Mouse (Mus musculus) liver, embryonic 16.5 days (tissue): ENCODE results near the gene Kbtbd4. TPM values are rescaled to one million over a fixed set of nuclear protein-coding genes. Genes with fewer than 3 reads are reported as not detected.
A peak's percentile ranks its signal among the peaks of the same experiment; 100 is the strongest.

Experiments used
- ATAC-seq: fragments of 200-750 bp; cut with Nextera tagmentation; 2 replicates; pipeline ENCODE4 v1.8.0; 2017; ENCODE audit warnings: low read depth, mild to moderate bottlenecking, moderate number of reproducible peaks, moderate library complexity
- H3K27ac ChIP-seq: fragments of 300-500 bp; sonication (generic); 2 replicates; pipeline ENCODE4 v1.5.1; 2014; ENCODE audit warnings: mild to moderate bottlenecking, low read length
- H3K27me3 ChIP-seq: fragments of 300-500 bp; sonication (generic); 2 replicates; pipeline ENCODE4 v1.6.1; 2014; ENCODE audit warnings: low read depth, low read length, mixed read lengths; ENCODE audit not compliant: control insufficient read depth, insufficient read depth
- H3K36me3 ChIP-seq: fragments of 300-500 bp; sonication (generic); 2 replicates; pipeline ENCODE4 v1.6.1; 2014; ENCODE audit warnings: mild to moderate bottlenecking; ENCODE audit not compliant: control insufficient read depth, insufficient read depth
- H3K4me1 ChIP-seq: fragments of 300-500 bp; sonication (generic); 2 replicates; pipeline ENCODE4 v1.6.1; 2014; ENCODE audit warnings: low read depth, low read length, mixed read lengths; ENCODE audit not compliant: control insufficient read depth
- H3K4me2 ChIP-seq: fragments of 300-500 bp; sonication (generic); 2 replicates; pipeline ENCODE4 v1.6.1; 2014; ENCODE audit warnings: low read depth, low read length, mixed read lengths
- H3K4me3 ChIP-seq: fragments of 300-500 bp; sonication (generic); 2 replicates; pipeline ENCODE4 v1.5.1; 2014; ENCODE audit warnings: low read depth, mild to moderate bottlenecking, low read length
- H3K9ac ChIP-seq: fragments of 300-500 bp; sonication (generic); 2 replicates; pipeline ENCODE4 v1.6.1; 2014; ENCODE audit warnings: low read depth, low read length
- H3K9me3 ChIP-seq: fragments of 300-500 bp; sonication (generic); replicated peaks from 2 replicates; pipeline ENCODE4 v1.6.1; 2016; ENCODE audit warnings: low read length; ENCODE audit not compliant: control insufficient read depth
- WGBS: fragments of 180-500 bp; shearing (Covaris S2); extraction: QIAGEN DNeasy Blood & Tissue Kit; methylation state at CpG from one replicate; pipeline ENCODE4 v1.1.7; 2014; ENCODE audit not compliant: insufficient replicate concordance; 5-methylcytosine and 5-hydroxymethylcytosine counted together
- polyA plus RNA-seq: library from polyadenylated mRNA; unstranded; fragments of >200 nt; fragmentation: Nextera tagmentation; extraction: Ambion mirVana; gene quantifications from 2 replicates; pipeline ENCODE4 v1.2.1, GENCODE M21; 2015

Gene Kbtbd4
- polyA plus RNA-seq, 1 experiment from 2014 or later = 15.7 TPM

GRCm38 (mm10) chr2:90938362-90938761, 33.8 kb downstream of the Kbtbd4 start:
- H3K4me3 ChIP-seq = no peak overlapping the region
- no peak overlapping the region for H3K4me2 ChIP-seq
- no peaks in the 10 kb centered on the region for H3K9me3 ChIP-seq
- no peak overlapping the region for H3K9ac ChIP-seq
- no peak for ATAC-seq
- H3K36me3 ChIP-seq = no peaks in the 10 kb centered on the region
- H3K4me1 ChIP-seq = peaks cover 19% of the 10 kb centered on the region
- WGBS = 65% methylated on average over 3 of the region's 3 CpGs
- no peaks in the 10 kb centered on the region for H3K27me3 ChIP-seq
- H3K27ac ChIP-seq = no peak overlapping the region

GRCm38 (mm10) chr2:90939750-90940149, 35.2 kb downstream of the Kbtbd4 start:
- H3K27ac ChIP-seq = no peak overlapping the region

GRCm38 (mm10) chr2:90940233-90941229, 36.0 kb downstream of the Kbtbd4 start, which contains the start of gene Celf1:
Gene Celf1, plus strand, starts transcription at chr2:90940382.
- WGBS = under 1% methylated on average over 95 of the region's 113 CpGs
- Histone ChIP-seq H3K4me1 (peaks cover 31% of the 10 kb centered on the region), H3K27me3 (no peaks in the 10 kb centered on the region), H3K9ac (peak within 1 kb of the TSS; percentile 92), H3K4me3 (peak within 1 kb of the TSS; percentile 89), H3K36me3 (no peaks in the 10 kb centered on the region), H3K9me3 (no peaks in the 10 kb centered on the region), H3K4me2 (peak within 1 kb of the TSS; percentile 59), H3K27ac (peak within 1 kb of the TSS; percentile 93)
- peak; percentile 96 for ATAC-seq

More at GRCm38 (mm10) chr2:90939750-90940149, 35.2 kb downstream of the Kbtbd4 start:
- no peaks in the 10 kb centered on the region for H3K36me3 ChIP-seq
- 42% methylated on average over 8 of the region's 8 CpGs for WGBS
- peak overlapping the region; percentile 89 for H3K4me3 ChIP-seq
- no peak for ATAC-seq
- peaks cover 26% of the 10 kb centered on the region for H3K4me1 ChIP-seq
- no peaks in the 10 kb centered on the region for H3K27me3 ChIP-seq
- peak overlapping the region; percentile 92 for H3K9ac ChIP-seq
- H3K9me3 ChIP-seq = no peaks in the 10 kb centered on the region
- peak overlapping the region; percentile 59 for H3K4me2 ChIP-seq

GRCm38 (mm10) chr2:90941744-90942143, 37.2 kb downstream of the Kbtbd4 start:
- ATAC-seq = no peak
- Histone ChIP-seq H3K36me3 (no peaks in the 10 kb centered on the region), H3K9me3 (no peaks in the 10 kb centered on the region), H3K9ac (peak overlapping the region; percentile 92), H3K4me3 (peak overlapping the region; percentile 89), H3K27ac (no peak overlapping the region), H3K4me2 (peak overlapping the region; percentile 59), H3K27me3 (no peaks in the 10 kb centered on the region), H3K4me1 (peaks cover 32% of the 10 kb centered on the region)
- 68% methylated on average over 2 of the region's 2 CpGs for WGBS

- Histone ChIP-seq H3K4me2 (no peak overlapping the region), H3K4me3 (no peak overlapping the region), H3K27ac (no peak overlapping the region), H3K27me3 (no peaks in the 10 kb centered on the region), H3K9ac (no peak overlapping the region), H3K4me1 (peaks cover 30% of the 10 kb centered on the region), H3K9me3 (no peaks in the 10 kb centered on the region), H3K36me3 (peaks cover 2% of the 10 kb centered on the region; the same call in 1 of the 2 replicates)
- ATAC-seq = peak; percentile 21
- 73% methylated on average over 5 of the region's 5 CpGs for WGBS
Observed at GRCm38 (mm10) chr2:90950149-90950548, 45.6 kb downstream of the Kbtbd4 start.

- no peak; the same call in 1 of the 2 replicates for ATAC-seq
- Histone ChIP-seq H3K4me1 (peaks cover 26% of the 10 kb centered on the region), H3K27ac (no peak overlapping the region), H3K9me3 (no peaks in the 10 kb centered on the region), H3K4me3 (no peak overlapping the region), H3K4me2 (no peak overlapping the region), H3K9ac (no peak overlapping the region), H3K27me3 (no peaks in the 10 kb centered on the region), H3K36me3 (peaks cover 2% of the 10 kb centered on the region; the same call in 1 of the 2 replicates)
Observed at GRCm38 (mm10) chr2:90950582-90951194, 46.1 kb downstream of the Kbtbd4 start.

- WGBS = 83% methylated on average over 3 of the region's 3 CpGs
- Histone ChIP-seq H3K27ac (no peak overlapping the region), H3K4me3 (no peak overlapping the region), H3K9ac (no peak overlapping the region), H3K27me3 (no peaks in the 10 kb centered on the region), H3K4me1 (peaks cover 23% of the 10 kb centered on the region), H3K4me2 (no peak overlapping the region), H3K9me3 (no peaks in the 10 kb centered on the region), H3K36me3 (peaks cover 2% of the 10 kb centered on the region; the same call in 1 of the 2 replicates)
- ATAC-seq = no peak
Observed at GRCm38 (mm10) chr2:90953461-90953860, 48.9 kb downstream of the Kbtbd4 start.

- no peaks in the 10 kb centered on the region for H3K36me3 ChIP-seq
Observed at GRCm38 (mm10) chr2:90956053-90956452, 51.5 kb downstream of the Kbtbd4 start.

GRCm38 (mm10) chr2:90958856-90959255, 54.3 kb downstream of the Kbtbd4 start:
- WGBS = 80% methylated on average over 3 of the region's 3 CpGs
- H3K4me3 ChIP-seq = no peak overlapping the region
- H3K36me3 ChIP-seq = no peaks in the 10 kb centered on the region
- no peak overlapping the region for H3K27ac ChIP-seq
- no peaks in the 10 kb centered on the region for H3K9me3 ChIP-seq
- H3K4me1 ChIP-seq = no peaks in the 10 kb centered on the region
- no peaks in the 10 kb centered on the region for H3K27me3 ChIP-seq
- no peak overlapping the region for H3K4me2 ChIP-seq
- ATAC-seq = no peak
- no peak overlapping the region for H3K9ac ChIP-seq

More at GRCm38 (mm10) chr2:90956053-90956452, 51.5 kb downstream of the Kbtbd4 start:
- WGBS = 84% methylated on average over 1 of the region's 1 CpGs
- H3K9me3 ChIP-seq = no peaks in the 10 kb centered on the region
- ATAC-seq = no peak
- H3K4me1 ChIP-seq = peaks cover 8% of the 10 kb centered on the region
- no peaks in the 10 kb centered on the region for H3K27me3 ChIP-seq
- H3K4me2 ChIP-seq = no peak overlapping the region
- H3K9ac ChIP-seq = no peak overlapping the region
- no peak overlapping the region for H3K4me3 ChIP-seq
- H3K27ac ChIP-seq = no peak overlapping the region
